Mouse (Mus musculus): Measurements from ENCODE around the gene Serpina3n. TPM values are rescaled to one million over a fixed set of nuclear protein-coding genes. Genes with fewer than 3 reads are reported as not detected.

Serpina3n gene
- polyA plus RNA-seq, 1 experiment from 2014 or later, result 0.14 TPM

DNA sequence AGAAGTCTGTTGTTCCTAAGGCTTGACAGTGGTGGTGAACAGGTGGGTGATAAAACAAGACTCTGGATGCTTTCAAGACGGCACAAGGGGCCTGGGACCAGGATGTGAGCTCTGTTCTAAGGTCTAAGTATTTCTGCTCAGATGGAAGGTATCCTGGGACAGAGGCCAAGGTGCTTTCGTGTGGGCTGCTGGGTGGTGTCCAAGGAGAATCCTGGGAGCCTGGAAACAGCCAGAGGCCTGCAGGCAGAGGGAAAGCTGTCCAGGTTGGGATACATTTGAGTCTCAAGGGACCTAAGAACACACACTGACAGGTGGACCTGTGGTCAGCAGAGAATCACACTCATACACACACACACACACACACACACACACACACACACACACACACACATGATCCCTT, 8.0 kb downstream of the Serpina3n start:
- Histone ChIP-seq H3K36me3 (no peaks in the 10 kb centered on the region), H3K4me2 (no peak overlapping the region), H3K27me3 (no peaks in the 10 kb centered on the region), H3K27ac (no peak overlapping the region), H3K4me1 (0 out of 2 replicates have a peak, but pooled peaks cover 4% of the 10 kb centered on the region), H3K9me3 (no peaks in the 10 kb centered on the region), H3K4me3 (no peak overlapping the region), H3K9ac (no peak overlapping the region)
- WGBS, result 54% methylated on average over 2 of the region's 2 CpGs
- ATAC-seq (ENCODE audit: borderline replicate concordance, extremely low read depth, low FRiP score, low TSS enrichment), result no peak

DNA sequence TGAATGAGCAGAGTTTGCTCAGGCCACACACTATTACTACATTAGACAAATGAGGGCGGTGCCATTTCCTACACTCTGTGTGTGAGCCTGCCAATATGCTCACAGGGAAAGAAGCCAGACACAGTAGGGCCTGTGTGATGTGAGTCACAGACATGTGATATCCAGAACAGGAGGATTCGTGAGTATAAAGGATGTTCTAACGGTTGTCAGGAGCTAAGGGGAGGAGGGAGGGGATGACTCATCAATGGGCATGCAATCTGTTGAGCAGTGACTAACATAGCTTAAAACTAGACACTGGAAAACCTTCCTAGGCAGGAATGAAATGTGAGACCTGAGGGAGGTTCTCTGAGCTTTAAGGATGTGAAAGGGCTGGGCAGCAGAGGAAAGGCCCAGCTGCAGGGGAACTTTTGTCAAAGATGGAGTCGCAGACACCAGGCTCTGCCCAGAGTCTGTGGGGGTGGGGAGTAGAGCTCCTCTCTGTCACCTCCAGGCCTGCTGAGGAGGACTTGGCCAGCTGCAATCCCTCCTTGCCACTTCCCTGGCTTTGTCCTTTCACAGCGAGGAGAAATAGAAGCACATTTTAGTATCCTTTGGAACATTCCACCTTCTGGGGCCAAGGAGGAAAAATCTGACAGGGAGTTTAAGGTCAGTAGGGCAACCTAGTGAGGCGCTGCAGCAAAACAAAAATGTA, 9.2 kb downstream of the Serpina3n start:
- peak; percentile 72 for ATAC-seq (ENCODE audit: borderline replicate concordance, extremely low read depth, low FRiP score, low TSS enrichment)
- Histone ChIP-seq H3K4me2 (no peak overlapping the region), H3K9ac (no peak overlapping the region), H3K9me3 (no peaks in the 10 kb centered on the region), H3K4me3 (no peak overlapping the region), H3K4me1 (0 out of 2 replicates have a peak, but pooled peaks cover 4% of the 10 kb centered on the region), H3K27me3 (no peaks in the 10 kb centered on the region), H3K36me3 (no peaks in the 10 kb centered on the region), H3K27ac (peak overlapping the region; percentile 3; the same call in 1 of the 2 replicates)
- 28% methylated on average over 6 of the region's 6 CpGs for WGBS

DNA sequence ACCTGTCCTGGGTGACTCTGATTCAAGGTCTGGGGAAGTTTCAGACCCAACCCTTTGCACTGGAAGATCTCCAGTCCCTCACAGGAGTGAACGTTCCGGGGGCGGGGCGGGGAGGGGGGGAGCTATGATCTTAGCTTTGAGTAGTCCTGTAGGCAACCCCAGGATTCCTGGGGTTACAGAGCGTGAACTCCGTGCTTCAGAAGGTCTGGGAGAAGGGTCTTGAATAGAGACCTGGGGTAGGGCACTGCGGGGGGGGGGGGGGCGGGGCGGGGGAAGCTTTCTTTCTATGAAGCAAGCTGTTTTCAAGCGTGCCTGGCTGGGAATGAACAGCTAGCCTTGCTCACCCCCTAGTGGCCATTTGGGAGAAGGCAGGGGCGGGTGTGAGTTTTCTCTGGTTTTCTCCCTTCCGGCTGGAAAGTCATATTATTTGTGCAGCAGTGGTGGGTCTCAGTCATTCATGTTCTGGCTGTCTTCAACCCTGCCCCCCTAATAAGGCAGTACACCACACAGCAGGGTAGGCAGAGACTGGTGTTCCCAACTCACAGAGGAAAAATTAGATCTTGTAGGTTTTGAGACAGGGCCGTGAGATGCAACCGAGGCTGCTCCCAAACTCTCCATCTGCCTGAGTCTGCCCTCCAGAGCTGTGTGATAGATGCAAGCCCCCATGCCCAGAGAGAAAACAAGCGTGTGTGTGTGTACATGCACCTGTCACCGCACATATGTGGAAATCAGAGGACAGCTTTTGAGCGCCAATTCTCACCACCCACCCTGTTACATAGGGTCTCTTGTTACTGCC, 12.0 kb downstream of the Serpina3n start:
- Histone ChIP-seq H3K27me3 (no peaks in the 10 kb centered on the region), H3K4me1 (0 out of 2 replicates have a peak, but pooled peaks cover 4% of the 10 kb centered on the region), H3K27ac (no peak overlapping the region), H3K9me3 (no peaks in the 10 kb centered on the region), H3K9ac (no peak overlapping the region), H3K4me2 (peak overlapping the region; percentile 49), H3K4me3 (no peak overlapping the region; the same call in 1 of the 2 replicates), H3K36me3 (no peaks in the 10 kb centered on the region)
- 18% methylated on average over 14 of the region's 17 CpGs for WGBS
- peak; percentile 30; the same call in 1 of the 2 replicates for ATAC-seq (ENCODE audit: borderline replicate concordance, extremely low read depth, low FRiP score, low TSS enrichment)

DNA sequence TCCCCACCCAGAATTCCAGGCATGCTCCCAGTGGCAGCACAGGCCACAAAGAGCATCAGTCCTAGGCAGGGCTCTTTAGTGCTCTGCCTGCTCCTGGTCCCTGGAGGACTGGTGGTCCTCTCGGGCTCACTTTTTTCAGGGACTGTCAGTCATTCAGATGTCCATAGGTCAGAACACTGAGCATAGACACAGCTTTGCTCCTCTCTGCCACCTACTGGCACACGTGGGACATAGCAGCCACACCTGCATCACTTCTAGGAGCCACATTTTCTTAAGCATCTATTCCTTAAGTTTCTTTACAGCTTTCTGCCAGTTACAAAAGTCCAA, 12.6 kb downstream of the Serpina3n start:
- Histone ChIP-seq H3K4me1 (0 out of 2 replicates have a peak, but pooled peaks cover 4% of the 10 kb centered on the region), H3K27me3 (no peaks in the 10 kb centered on the region), H3K27ac (no peak overlapping the region), H3K4me2 (no peak overlapping the region), H3K4me3 (no peak overlapping the region), H3K9me3 (no peaks in the 10 kb centered on the region), H3K9ac (no peak overlapping the region), H3K36me3 (no peaks in the 10 kb centered on the region)
- no peak for ATAC-seq (ENCODE audit: borderline replicate concordance, extremely low read depth, low FRiP score, low TSS enrichment)
- WGBS, result 11% methylated on average over 2 of the region's 2 CpGs

DNA sequence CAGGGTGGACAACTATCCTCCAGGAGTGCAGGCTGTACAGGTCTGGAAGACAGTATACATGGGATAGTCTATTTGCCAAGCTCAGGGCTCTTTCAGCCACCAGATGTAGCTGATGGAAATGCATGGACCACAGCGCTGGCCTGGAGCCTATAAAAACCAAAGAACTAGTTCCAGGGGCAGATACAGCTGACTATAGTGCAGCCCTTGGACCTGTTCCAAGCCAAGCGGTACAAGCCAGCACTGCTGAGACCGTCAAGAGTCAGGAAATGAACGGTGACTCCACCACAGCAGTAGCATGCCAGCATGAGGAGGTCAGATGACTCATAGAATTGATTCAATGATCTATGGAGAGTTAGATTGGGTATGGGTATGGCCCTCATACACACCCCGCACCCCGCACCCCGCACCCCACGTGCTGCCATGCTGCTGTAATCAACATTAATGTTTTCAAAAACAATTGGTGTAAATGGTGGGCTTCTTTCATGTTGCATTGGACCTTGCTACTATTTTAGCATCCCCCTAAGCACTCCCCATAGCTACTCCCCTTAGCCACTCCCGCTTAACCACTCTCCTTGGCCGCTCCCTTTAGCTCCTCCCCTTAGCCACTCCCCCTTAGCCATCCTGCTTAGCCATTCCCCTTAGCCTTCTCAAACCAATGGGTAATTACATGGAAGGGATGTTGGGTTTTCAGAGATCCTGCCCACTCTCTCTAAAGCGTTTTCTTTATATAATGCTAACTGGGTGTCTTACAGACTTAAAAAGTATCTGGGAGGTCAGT, 16.3 kb downstream of the Serpina3n start:
- Histone ChIP-seq H3K27me3 (no peaks in the 10 kb centered on the region), H3K36me3 (no peaks in the 10 kb centered on the region), H3K9me3 (no peaks in the 10 kb centered on the region), H3K4me3 (no peak overlapping the region), H3K4me2 (no peak overlapping the region), H3K9ac (no peak overlapping the region), H3K27ac (no peak overlapping the region), H3K4me1 (0 out of 2 replicates have a peak, but pooled peaks cover 4% of the 10 kb centered on the region)
- WGBS, result 46% methylated on average over 11 of the region's 11 CpGs
- 0 out of 2 replicates have a peak, but pooled peaks have one; percentile 50 for ATAC-seq (ENCODE audit: borderline replicate concordance, extremely low read depth, low FRiP score, low TSS enrichment)

DNA sequence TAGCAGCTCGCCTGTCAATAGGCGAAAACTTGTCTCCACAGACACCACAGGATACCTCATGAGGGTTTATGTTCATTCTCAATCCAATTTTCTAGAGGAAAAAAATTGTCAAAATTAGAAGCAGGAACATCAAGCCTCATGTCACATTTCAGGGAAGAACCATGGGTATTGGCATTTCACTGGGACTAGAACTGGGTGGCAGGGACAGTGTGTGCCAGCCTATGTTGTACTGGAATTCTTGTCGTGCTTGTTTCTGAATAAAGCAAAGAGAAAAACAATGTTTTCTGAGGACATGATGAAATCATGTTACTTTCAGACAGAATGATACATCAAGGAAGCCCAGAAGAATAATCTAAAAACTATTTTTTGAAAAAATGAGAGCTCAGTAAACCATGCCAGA, 19.1 kb downstream of the Serpina3n start:
- no peak for ATAC-seq (ENCODE audit: borderline replicate concordance, extremely low read depth, low FRiP score, low TSS enrichment)
- no peaks in the 10 kb centered on the region for H3K4me1 ChIP-seq
- no peaks in the 10 kb centered on the region for H3K9me3 ChIP-seq
- no peaks in the 10 kb centered on the region for H3K27me3 ChIP-seq
- 69% methylated on average over 3 of the region's 3 CpGs for WGBS
- no peak overlapping the region for H3K9ac ChIP-seq
- no peaks in the 10 kb centered on the region for H3K36me3 ChIP-seq
- no peak overlapping the region for H3K4me2 ChIP-seq
- no peak overlapping the region for H3K27ac ChIP-seq
- H3K4me3 ChIP-seq, result no peak overlapping the region

DNA sequence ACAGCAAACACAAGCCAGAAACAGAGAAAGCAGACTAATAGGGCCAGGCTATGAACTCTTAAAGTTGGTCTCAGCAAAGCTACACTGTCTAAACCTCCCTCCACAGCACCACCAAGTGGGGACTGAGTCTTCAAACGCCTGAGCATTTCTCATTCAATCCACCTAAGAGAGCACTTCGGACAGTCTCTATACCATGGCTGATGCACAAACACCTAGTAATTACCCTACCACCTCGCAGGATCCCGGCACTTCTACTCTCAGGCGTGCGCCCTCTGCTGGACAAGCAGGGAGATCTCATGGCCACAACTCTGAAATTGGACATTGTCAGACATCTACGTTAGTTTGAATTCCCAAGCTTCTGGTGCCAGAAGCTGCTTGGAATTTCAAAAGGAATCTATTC, 20.4 kb downstream of the Serpina3n start:
- H3K36me3 ChIP-seq, result no peaks in the 10 kb centered on the region
- WGBS, result 3% methylated on average over 7 of the region's 7 CpGs
- no peaks in the 10 kb centered on the region for H3K4me1 ChIP-seq
- no peak overlapping the region for H3K4me3 ChIP-seq
- no peak overlapping the region for H3K27ac ChIP-seq
- no peak for ATAC-seq (ENCODE audit: borderline replicate concordance, extremely low read depth, low FRiP score, low TSS enrichment)
- H3K9ac ChIP-seq, result no peak overlapping the region
- no peaks in the 10 kb centered on the region for H3K27me3 ChIP-seq
- no peaks in the 10 kb centered on the region for H3K9me3 ChIP-seq
- no peak overlapping the region for H3K4me2 ChIP-seq

DNA sequence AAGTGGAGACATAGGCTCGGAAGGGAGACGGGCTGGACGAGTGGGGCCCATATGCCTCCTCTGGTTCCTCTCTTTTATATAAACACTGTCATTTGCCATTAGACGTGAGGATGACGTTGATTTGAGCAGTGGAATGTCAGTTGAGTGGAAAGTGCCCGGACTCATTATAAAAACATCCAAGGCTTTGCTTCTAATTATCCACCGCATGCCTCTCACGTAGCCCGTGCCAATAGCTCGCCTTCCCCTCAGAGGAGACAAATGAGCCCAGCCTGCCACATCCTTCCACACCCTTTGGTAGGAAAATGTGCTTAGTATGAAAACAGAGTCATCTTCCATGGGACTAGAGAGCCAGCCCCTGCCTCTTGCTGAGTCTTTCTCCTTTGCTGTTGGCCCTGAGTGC, 24.8 kb downstream of the Serpina3n start:
- WGBS, result 32% methylated on average over 10 of the region's 10 CpGs
- Histone ChIP-seq H3K27me3 (no peaks in the 10 kb centered on the region), H3K9me3 (no peaks in the 10 kb centered on the region), H3K4me2 (no peak overlapping the region), H3K9ac (no peak overlapping the region), H3K27ac (no peak overlapping the region), H3K4me3 (no peak overlapping the region), H3K36me3 (no peaks in the 10 kb centered on the region), H3K4me1 (no peaks in the 10 kb centered on the region)
- no peak for ATAC-seq (ENCODE audit: borderline replicate concordance, extremely low read depth, low FRiP score, low TSS enrichment)

DNA sequence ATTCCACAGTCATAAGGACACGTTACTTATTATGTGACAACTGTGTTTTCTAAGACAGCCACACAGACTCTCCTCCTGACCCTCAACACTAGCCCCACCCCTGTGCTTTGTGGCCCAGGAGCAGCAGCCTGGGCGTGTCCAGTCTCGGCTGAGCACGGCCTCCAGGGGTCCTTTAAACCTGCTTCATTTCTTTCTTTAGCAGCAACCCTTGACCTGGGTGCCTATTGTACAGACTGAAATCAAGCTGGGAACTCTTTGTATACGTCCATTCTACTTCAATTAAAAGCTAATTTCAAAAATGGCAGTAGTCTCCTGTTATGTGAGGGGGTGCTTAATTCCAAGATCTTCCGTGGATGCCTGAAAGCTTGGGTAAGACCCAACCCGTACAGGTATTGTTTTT, 26.7 kb downstream of the Serpina3n start:
- H3K4me3 ChIP-seq, result no peak overlapping the region
- H3K9me3 ChIP-seq, result no peaks in the 10 kb centered on the region
- no peak overlapping the region for H3K9ac ChIP-seq
- no peak overlapping the region for H3K4me2 ChIP-seq
- no peak overlapping the region for H3K27ac ChIP-seq
- H3K27me3 ChIP-seq, result no peaks in the 10 kb centered on the region
- no peaks in the 10 kb centered on the region for H3K4me1 ChIP-seq
- H3K36me3 ChIP-seq, result no peaks in the 10 kb centered on the region
- ATAC-seq (ENCODE audit: borderline replicate concordance, extremely low read depth, low FRiP score, low TSS enrichment), result no peak
- 52% methylated on average over 7 of the region's 7 CpGs for WGBS

DNA sequence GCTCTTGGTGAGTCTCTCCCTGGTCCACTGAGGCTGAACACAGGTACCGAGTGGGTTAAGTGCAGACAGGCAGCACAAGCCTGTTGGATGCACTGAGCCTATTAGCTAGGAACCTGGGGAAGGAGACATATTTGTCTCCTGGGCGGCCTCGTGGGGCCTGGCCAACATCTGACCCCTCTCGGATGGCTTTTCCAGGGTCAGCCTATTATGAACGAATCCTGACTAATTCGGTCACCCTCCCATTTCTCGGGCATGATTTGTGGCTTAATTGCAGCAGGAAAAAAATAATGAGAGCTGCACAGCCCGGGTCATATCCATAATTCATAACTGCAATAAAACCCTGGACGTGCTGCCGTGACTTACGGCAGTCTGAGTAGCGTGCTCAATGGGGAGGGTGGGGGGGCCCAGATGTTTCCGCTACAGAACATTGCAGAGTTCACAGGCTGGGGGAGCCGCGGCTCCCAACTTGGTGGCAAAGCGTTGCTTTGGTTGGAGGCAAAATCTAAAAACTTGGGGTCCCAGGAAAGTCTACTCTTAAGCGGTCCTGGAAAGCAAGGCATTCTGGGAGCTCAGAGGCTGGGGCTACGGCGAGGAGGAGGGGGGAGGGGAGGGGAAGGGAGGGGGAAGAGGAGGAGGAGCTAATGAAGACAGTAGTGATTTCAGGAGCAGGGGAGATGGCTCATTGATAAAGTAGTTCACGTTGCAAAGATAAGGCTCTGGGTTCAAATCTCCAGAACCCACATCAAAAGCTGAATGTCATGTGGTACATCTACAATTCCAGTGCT, 27.6 kb downstream of the Serpina3n start:
- Histone ChIP-seq H3K27ac (no peak overlapping the region), H3K4me3 (no peak overlapping the region), H3K27me3 (no peaks in the 10 kb centered on the region), H3K4me2 (no peak overlapping the region), H3K4me1 (no peaks in the 10 kb centered on the region), H3K36me3 (no peaks in the 10 kb centered on the region), H3K9me3 (no peaks in the 10 kb centered on the region), H3K9ac (no peak overlapping the region)
- ATAC-seq (ENCODE audit: borderline replicate concordance, extremely low read depth, low FRiP score, low TSS enrichment), result no peak
- WGBS, result 65% methylated on average over 20 of the region's 20 CpGs

DNA sequence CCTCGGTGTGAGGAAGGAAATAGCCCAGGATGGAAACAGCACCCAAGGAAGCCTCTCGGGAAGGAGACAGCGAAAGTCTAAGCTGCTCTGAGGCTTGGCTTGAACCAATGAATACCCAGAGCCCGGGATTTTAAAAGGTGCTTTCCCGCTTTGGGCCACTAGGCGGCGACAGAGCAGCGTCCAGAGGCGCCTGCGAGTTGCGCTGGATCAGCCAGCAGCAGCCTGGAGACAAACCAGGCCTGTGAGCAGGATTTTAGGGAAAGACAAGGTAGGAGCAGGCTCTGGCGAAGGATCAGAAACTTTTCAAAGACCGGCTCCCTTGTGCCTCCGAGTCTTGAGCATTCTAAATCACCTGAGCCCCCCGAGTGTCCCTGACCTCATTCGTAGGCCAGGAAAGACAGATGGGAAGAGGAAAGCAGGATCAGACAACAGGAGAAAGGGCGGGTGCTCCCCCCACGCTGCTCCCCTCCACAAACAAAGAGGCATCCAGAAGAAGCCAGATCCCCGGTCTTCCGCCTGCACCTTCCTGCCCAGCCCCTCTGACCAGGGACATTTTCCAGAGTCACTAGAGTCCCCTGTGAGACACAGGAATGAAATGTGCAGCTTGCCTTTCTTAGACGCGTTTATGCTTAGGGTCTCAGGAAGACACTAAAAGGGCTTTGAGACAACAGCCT, 33.7 kb downstream of the Serpina3n start:
- 9% methylated on average over 22 of the region's 22 CpGs for WGBS
- ATAC-seq (ENCODE audit: borderline replicate concordance, extremely low read depth, low FRiP score, low TSS enrichment), result no peak
- Histone ChIP-seq H3K4me1 (no peaks in the 10 kb centered on the region), H3K9ac (no peak overlapping the region), H3K9me3 (no peaks in the 10 kb centered on the region), H3K36me3 (no peaks in the 10 kb centered on the region), H3K4me3 (no peak overlapping the region), H3K27me3 (no peaks in the 10 kb centered on the region), H3K27ac (no peak overlapping the region), H3K4me2 (no peak overlapping the region)
